ENCODE assay signal across 15 mouse cellular contexts in genomic region chr14:76713946-76714345, GRCm38 (mm10).
DNase-seq lines count a peak whose midpoint lies in the region; ATAC-seq and TF ChIP-seq lines count a peak whose summit lies in the region.
"Had no signal": no experiment of that assay in that cellular context is flagged by ENCODE, and none has a peak within 500 bp of the region (broad histone marks: within the 10 kb centered on the region; RNA-seq: fewer than 3 reads in every experiment).

No protein-coding gene starts in this region.

- ATAC-seq in lung, embryonic 14.5 days (ENCODE audit: insufficient read depth): 0 out of 2 replicates have a peak, but pooled peaks have one; percentile 39
- ATAC-seq: CD4-positive, CD25-positive, alpha-beta regulatory T cell, adult 4 months; forebrain, embryonic 15.5 days; inflammation-experienced regulatory T-cells, adult 6 months had no signal

- H3K27ac ChIP-seq in heart, adult 2 months: peak overlapping the region; percentile 42
- H3K27ac ChIP-seq in lung, embryonic 14.5 days (ENCODE audit: low read depth): no peak overlapping the region
- H3K27ac ChIP-seq: embryonic facial prominence, embryonic 13.5 days; forebrain, embryonic 15.5 days; liver, embryonic 14.5 days had no signal

- H3K9me3 ChIP-seq in lung, embryonic 14.5 days (ENCODE audit: low read depth, low read length): no peaks in the 10 kb centered on the region
- H3K9me3 ChIP-seq: embryonic facial prominence, embryonic 13.5 days; forebrain, embryonic 15.5 days had no signal

- TF ChIP-seq CTCF in heart, adult 2 months (IDR thresholded peaks at IDR 0.05): no peak
- TF ChIP-seq CTCF in lung, embryonic 14.5 days (IDR thresholded peaks at IDR 0.05; ENCODE audit: low read depth): no peak

- TF ChIP-seq POLR2A in heart, adult 2 months (IDR thresholded peaks at IDR 0.05; ENCODE audit: insufficient read depth, low read depth, low read length): no peak

- H3K79me2 ChIP-seq in heart, adult 2 months (replicated peaks; ENCODE audit: control insufficient read depth, insufficient read depth, low read length): no peaks in the 10 kb centered on the region

- WGBS in heart, adult 2 months: 33% methylated on average over 7 of the region's 7 CpGs
- 20% methylated on average over 7 of the region's 7 CpGs for WGBS in lung, embryonic 14.5 days

- no peak overlapping the region for H3K9ac ChIP-seq in heart, adult 2 months (ENCODE audit: low read depth, low read length)
- no peak overlapping the region for H3K9ac ChIP-seq in lung, embryonic 14.5 days
- H3K9ac ChIP-seq: embryonic facial prominence, embryonic 13.5 days; forebrain, embryonic 15.5 days; liver, embryonic 14.5 days had no signal

- no peaks in the 10 kb centered on the region for H3K27me3 ChIP-seq in heart, adult 2 months (ENCODE audit: control insufficient read depth, insufficient read depth, low read length)
- H3K27me3 ChIP-seq in lung, embryonic 14.5 days (ENCODE audit: insufficient read depth, low read length): no peaks in the 10 kb centered on the region
- H3K27me3 ChIP-seq: embryonic facial prominence, embryonic 13.5 days; forebrain, embryonic 15.5 days had no signal

- no peak for TF ChIP-seq EP300 in heart, adult 2 months (IDR thresholded peaks at IDR 0.05; ENCODE audit: insufficient read depth, low read depth, low read length)

- H3K36me3 ChIP-seq in heart, adult 2 months (ENCODE audit: control insufficient read depth, insufficient read depth, low read length): no peaks in the 10 kb centered on the region; the same call in 1 of the 2 replicates
- H3K36me3 ChIP-seq in lung, embryonic 14.5 days (ENCODE audit: insufficient read depth): no peaks in the 10 kb centered on the region
- H3K36me3 ChIP-seq: embryonic facial prominence, embryonic 13.5 days; forebrain, embryonic 15.5 days had no signal

- intact Hi-C loops in heart, adult 2 months (cut with DNase I): loop anchor here (5.0 kb wide), 1 partner anchor 103 kb away; no protein-coding TSS in a partner anchor

- H3K4me3 ChIP-seq in heart, adult 2 months: no peak overlapping the region
- no peak overlapping the region for H3K4me3 ChIP-seq in lung, embryonic 14.5 days (ENCODE audit: low read depth, low read length)
- H3K4me3 ChIP-seq: embryonic facial prominence, embryonic 13.5 days; forebrain, embryonic 15.5 days had no signal

- peaks cover 13% of the 10 kb centered on the region for H3K4me1 ChIP-seq in heart, adult 2 months (ENCODE audit: control insufficient read depth, insufficient read depth, low read length)
- H3K4me1 ChIP-seq in lung, embryonic 14.5 days (ENCODE audit: insufficient read depth): peaks cover 17% of the 10 kb centered on the region
- H3K4me1 ChIP-seq: forebrain, embryonic 15.5 days had no signal

- H3K4me2 ChIP-seq in lung, embryonic 14.5 days: no peak overlapping the region
- H3K4me2 ChIP-seq: embryonic facial prominence, embryonic 13.5 days; forebrain, embryonic 15.5 days had no signal

- DNase-seq in heart, adult 2 months: no peak
- no peak for DNase-seq in heart, postnatal 4 days
- peak; percentile 57 for DNase-seq in lung, embryonic 14.5 days
- no peak for DNase-seq in lung, postnatal 14 days
- peak; percentile 41 for DNase-seq in kidney, postnatal 10 days
- DNase-seq in lung, postnatal 10 days: peak; percentile 62
- DNase-seq in left cerebral cortex, adult 8-10 months (ENCODE audit: low spot score in 2 of 2): no peak
- DNase-seq in urinary bladder, postnatal 10 days (ENCODE audit: low spot score): no peak
- DNase-seq: cerebellum, adult 9-10 months; thymus, adult 18-20 months had no signal

Comparison
In these comparisons a context has a peak if more than half of its experiments do, and no peak if none do; other contexts are left out.
1. DNase-seq: peak in lung, embryonic 14.5 days (single experiment), kidney, postnatal 10 days (single experiment) and lung, postnatal 10 days (single experiment); none in heart, adult 2 months (0 of 2), heart, postnatal 4 days (single experiment), lung, postnatal 14 days (single experiment), left cerebral cortex, adult 8-10 months (0 of 2) and urinary bladder, postnatal 10 days (single experiment).